Mouse (Mus musculus): ENCODE measurements around the gene Ugt1a10. TPM values are rescaled to one million over a fixed set of nuclear protein-coding genes. Genes with fewer than 3 reads are reported as not detected.
"Not testable (repeated sequence)": the region's sequence is repeated elsewhere in the genome, so short reads cannot be mapped to it uniquely, and the experiment has no call there.

Ugt1a10 gene
- polyA plus RNA-seq, 1 experiment from 2014 or later = not detected

DNA sequence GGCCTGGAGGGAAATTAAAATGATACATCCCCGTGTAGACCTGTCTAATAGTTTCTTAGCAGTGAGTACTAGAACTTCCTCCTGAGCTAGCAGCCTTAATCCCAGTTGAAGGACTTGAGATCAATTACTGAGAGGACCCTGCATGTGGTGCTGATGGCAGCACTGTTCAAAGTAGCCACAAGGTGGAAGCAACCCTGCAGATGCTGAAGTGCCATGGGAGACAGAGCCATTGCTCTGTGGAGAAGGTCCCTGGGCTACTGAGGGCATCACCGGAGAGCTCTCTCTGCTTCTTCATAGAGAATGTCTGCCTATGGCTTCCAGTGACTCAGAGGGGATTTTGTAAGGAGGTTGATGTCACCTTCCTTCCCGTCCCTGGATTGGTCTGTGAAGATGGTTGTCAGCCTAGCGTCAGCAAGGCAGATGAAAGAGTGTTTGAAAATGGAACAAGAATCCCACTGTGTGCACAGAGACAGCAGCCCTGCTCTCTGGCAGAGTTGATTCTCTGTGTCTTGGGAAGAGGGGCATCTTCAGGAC is 70.7 kb downstream of the Ugt1a10 start:
- not testable (repeated sequence) for H3K4me2 ChIP-seq (replicated peaks; ENCODE audit: low read depth, low read length); H3K27ac ChIP-seq (ENCODE audit: low read length); H3K9me3 ChIP-seq (ENCODE audit: control insufficient read depth, low read depth, low read length); H3K4me1 ChIP-seq (ENCODE audit: control insufficient read depth, insufficient read depth, low read length); ATAC-seq (ENCODE audit: insufficient number of reproducible peaks, insufficient read depth, low FRiP score, low read depth); H3K27me3 ChIP-seq (ENCODE audit: control insufficient read depth, insufficient read depth, low read length); H3K9ac ChIP-seq (replicated peaks; ENCODE audit: low read depth, low read length); H3K36me3 ChIP-seq (ENCODE audit: control insufficient read depth, insufficient read depth, low read length); H3K4me3 ChIP-seq (ENCODE audit: low read depth, low read length)
- WGBS = 74% methylated on average over 4 of the region's 4 CpGs

DNA sequence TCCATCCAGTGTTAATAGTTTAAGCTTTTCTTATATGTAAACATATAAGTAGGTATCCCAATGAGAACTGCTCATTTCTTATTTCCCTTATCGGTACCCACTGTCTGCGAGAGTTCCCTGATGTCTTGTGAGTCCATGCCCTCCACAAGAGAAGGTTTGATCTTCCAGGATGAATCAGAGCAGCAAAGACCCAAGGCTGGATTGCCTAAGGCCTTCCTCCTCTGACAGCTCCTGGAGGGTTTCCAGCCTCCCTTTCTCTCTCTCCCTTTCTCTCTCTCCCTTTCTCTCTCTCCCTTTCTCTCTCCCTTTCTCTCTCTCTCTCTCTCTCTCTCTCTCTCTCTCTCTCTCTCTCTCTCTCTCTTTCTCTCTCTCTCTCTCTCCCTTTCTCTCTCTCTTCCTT is 73.9 kb downstream of the Ugt1a10 start:
- not testable (repeated sequence) for H3K27me3 ChIP-seq (ENCODE audit: control insufficient read depth, insufficient read depth, low read length); H3K27ac ChIP-seq (ENCODE audit: low read length); H3K36me3 ChIP-seq (ENCODE audit: control insufficient read depth, insufficient read depth, low read length); H3K4me1 ChIP-seq (ENCODE audit: control insufficient read depth, insufficient read depth, low read length); ATAC-seq (ENCODE audit: insufficient number of reproducible peaks, insufficient read depth, low FRiP score, low read depth); H3K9me3 ChIP-seq (ENCODE audit: control insufficient read depth, low read depth, low read length); H3K4me2 ChIP-seq (replicated peaks; ENCODE audit: low read depth, low read length); H3K9ac ChIP-seq (replicated peaks; ENCODE audit: low read depth, low read length); H3K4me3 ChIP-seq (ENCODE audit: low read depth, low read length)
- 82% methylated on average over 2 of the region's 2 CpGs for WGBS

DNA sequence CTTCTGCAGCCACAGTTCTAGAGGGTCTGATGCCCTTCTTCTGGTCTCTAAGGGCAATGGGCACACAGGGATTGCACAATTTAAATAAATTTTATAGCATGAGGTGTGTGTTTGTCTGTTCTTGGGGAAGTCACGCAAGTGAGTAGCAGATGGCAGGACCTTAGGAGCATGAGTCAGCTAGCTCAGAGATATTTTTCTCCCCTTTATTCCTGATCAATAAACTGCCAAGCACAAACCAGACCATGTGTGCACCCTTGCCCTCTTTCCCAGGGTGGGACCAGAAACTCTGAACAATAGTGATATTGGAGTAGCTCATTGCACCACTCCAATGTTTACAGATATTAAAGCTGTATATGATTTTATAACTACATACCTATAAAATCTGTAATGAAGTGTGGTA is 75.0 kb downstream of the Ugt1a10 start:
- H3K4me1 ChIP-seq (ENCODE audit: control insufficient read depth, insufficient read depth, low read length); H3K27ac ChIP-seq (ENCODE audit: low read length); H3K27me3 ChIP-seq (ENCODE audit: control insufficient read depth, insufficient read depth, low read length); H3K9me3 ChIP-seq (ENCODE audit: control insufficient read depth, low read depth, low read length); H3K4me3 ChIP-seq (ENCODE audit: low read depth, low read length); H3K4me2 ChIP-seq (replicated peaks; ENCODE audit: low read depth, low read length); H3K36me3 ChIP-seq (ENCODE audit: control insufficient read depth, insufficient read depth, low read length); ATAC-seq (ENCODE audit: insufficient number of reproducible peaks, insufficient read depth, low FRiP score, low read depth); H3K9ac ChIP-seq (replicated peaks; ENCODE audit: low read depth, low read length): not testable (repeated sequence)
- WGBS = 81% methylated on average over 1 of the region's 1 CpGs

DNA sequence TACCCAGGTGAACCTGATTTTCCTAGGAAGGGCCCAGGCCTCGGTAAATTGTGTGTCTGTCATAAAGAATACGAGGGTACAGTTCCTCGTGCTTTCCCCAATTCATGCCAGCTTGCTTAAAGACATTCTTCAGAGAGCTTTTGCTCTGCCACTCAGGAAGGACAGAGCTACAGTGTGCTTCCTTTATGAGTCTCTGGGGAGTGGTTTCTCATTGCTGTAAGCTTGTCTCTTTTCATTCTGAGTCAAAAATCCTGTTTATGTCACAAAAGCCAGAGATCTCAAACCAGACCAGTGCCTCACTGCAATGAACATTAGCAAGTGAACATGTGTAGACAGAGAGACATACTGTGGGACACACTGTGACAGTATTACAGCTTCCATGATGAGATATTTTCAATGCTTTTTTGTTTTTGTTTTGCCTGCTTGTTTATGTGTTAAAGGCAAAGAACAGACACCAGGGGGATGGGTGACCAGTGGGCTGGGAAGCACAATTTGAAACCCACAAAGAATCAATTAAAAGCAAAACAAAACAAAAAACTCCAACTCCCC is 78.8 kb downstream of the Ugt1a10 start:
- H3K27ac ChIP-seq (ENCODE audit: low read length) = peak overlapping the region; percentile 34
- no peaks in the 10 kb centered on the region for H3K9me3 ChIP-seq (ENCODE audit: control insufficient read depth, low read depth, low read length)
- no peak overlapping the region for H3K4me2 ChIP-seq (replicated peaks; ENCODE audit: low read depth, low read length)
- peaks cover 2% of the 10 kb centered on the region; the same call in 1 of the 2 replicates for H3K4me1 ChIP-seq (ENCODE audit: control insufficient read depth, insufficient read depth, low read length)
- WGBS = 61% methylated on average over 3 of the region's 3 CpGs
- no peaks in the 10 kb centered on the region for H3K36me3 ChIP-seq (ENCODE audit: control insufficient read depth, insufficient read depth, low read length)
- ATAC-seq (ENCODE audit: insufficient number of reproducible peaks, insufficient read depth, low FRiP score, low read depth) = 0 out of 2 replicates have a peak, but pooled peaks have one; percentile 43
- no peak overlapping the region for H3K9ac ChIP-seq (replicated peaks; ENCODE audit: low read depth, low read length)
- H3K27me3 ChIP-seq (ENCODE audit: control insufficient read depth, insufficient read depth, low read length) = no peaks in the 10 kb centered on the region
- no peak overlapping the region for H3K4me3 ChIP-seq (ENCODE audit: low read depth, low read length)

DNA sequence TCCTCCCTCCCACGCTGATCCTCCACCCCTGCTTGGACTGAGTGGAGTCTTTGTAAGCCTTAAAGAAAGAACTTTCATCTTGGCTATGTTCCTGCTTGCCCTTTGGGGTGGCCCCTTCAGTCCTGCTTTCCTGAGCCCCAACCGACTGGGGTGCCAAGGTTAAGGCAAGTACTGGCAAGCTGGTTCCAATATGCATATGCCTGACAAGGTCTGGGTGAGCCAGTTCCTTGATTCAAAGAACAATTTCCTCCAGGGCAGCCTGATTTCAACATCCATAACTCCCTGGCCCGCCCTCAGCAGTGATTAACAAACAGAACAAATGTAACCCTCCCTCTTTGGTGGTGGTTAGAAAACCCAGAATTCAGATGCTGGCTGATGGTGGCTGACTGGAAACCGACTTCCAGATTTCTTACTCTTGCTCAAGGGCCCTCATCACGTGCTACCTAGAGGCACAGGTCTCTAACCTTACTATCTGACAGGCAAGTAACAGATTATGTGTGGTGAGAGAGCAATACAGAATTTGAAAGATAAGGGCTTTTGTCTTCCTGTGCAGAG is 79.3 kb downstream of the Ugt1a10 start, which contains the start of gene Ugt1a6a:
TSS of gene Ugt1a6a (plus strand) at position 353 of the 555 bp plus-strand sequence.
- not testable (repeated sequence) for H3K4me3 ChIP-seq (ENCODE audit: low read depth, low read length); H3K4me1 ChIP-seq (ENCODE audit: control insufficient read depth, insufficient read depth, low read length); H3K36me3 ChIP-seq (ENCODE audit: control insufficient read depth, insufficient read depth, low read length); H3K27me3 ChIP-seq (ENCODE audit: control insufficient read depth, insufficient read depth, low read length); H3K9me3 ChIP-seq (ENCODE audit: control insufficient read depth, low read depth, low read length); H3K9ac ChIP-seq (replicated peaks; ENCODE audit: low read depth, low read length)
- Histone ChIP-seq H3K4me2 (replicated peaks; ENCODE audit: low read depth, low read length) (0 out of 2 replicates have a peak within 1 kb of the TSS, but pooled peaks have one; percentile 12), H3K27ac (ENCODE audit: low read length) (peak within 1 kb of the TSS; percentile 34)
- 40% methylated on average over 5 of the region's 5 CpGs for WGBS
- peak; percentile 74; the same call in 1 of the 2 replicates for ATAC-seq (ENCODE audit: insufficient number of reproducible peaks, insufficient read depth, low FRiP score, low read depth)

DNA sequence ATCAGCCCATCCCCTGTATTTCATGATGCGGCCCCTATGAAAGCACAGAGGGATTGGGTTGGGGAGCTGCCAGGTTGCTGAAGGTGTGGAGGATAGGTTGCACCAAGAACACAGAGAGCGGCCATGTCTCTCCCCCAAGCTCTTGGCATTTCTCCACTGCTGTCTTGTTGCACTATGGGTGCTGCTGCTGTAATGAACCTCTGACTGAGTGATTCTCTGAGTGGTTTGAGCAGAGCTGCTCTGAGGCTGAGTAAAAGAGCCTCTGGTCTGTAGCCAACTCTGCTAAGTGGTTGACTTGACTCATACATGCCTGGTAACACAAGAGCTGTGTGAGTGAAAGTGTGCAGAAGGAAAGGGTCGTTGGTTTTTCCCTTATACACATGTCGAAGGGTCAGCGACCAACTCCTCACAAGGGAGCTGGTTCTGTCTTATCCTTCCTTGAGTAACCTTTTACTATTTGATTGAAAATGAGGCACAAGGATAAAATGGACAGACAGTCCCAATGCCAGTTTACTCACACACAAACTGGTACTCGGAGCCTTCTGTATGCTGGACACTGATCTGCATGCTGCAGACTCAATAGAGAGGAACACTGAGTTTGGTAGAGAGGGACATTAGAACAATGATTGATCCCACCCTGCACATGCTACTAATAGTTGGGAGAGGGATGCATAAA is 80.2 kb downstream of the Ugt1a10 start:
- not testable (repeated sequence) for H3K9me3 ChIP-seq (ENCODE audit: control insufficient read depth, low read depth, low read length); H3K4me1 ChIP-seq (ENCODE audit: control insufficient read depth, insufficient read depth, low read length); H3K36me3 ChIP-seq (ENCODE audit: control insufficient read depth, insufficient read depth, low read length); H3K9ac ChIP-seq (replicated peaks; ENCODE audit: low read depth, low read length); H3K27ac ChIP-seq (ENCODE audit: low read length); H3K4me3 ChIP-seq (ENCODE audit: low read depth, low read length); H3K27me3 ChIP-seq (ENCODE audit: control insufficient read depth, insufficient read depth, low read length)
- ATAC-seq (ENCODE audit: insufficient number of reproducible peaks, insufficient read depth, low FRiP score, low read depth) = peak; percentile 51
- 91% methylated on average over 5 of the region's 6 CpGs for WGBS
- 0 out of 2 replicates have a peak overlapping the region, but pooled peaks have one; percentile 12 for H3K4me2 ChIP-seq (replicated peaks; ENCODE audit: low read depth, low read length)

DNA sequence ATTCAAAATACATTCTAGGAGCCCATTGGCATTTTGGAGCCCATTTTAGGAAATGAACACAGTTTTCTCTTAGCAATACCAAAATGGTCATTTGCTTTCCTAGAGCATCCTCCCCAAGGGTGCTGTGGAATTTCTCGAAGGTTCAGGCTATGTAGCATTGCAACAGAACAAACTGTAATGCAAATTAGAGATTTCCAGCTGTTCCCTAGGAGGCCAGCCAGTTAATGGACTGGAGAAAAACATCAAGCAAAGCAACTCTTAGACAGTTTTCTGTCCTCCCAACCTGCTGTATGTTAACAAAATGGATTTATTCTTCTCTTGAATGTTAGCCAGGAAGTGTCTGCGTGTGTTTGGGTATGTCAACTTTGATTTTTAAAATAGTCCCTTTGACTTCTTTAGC is 81.5 kb downstream of the Ugt1a10 start:
- no peak overlapping the region for H3K4me3 ChIP-seq (ENCODE audit: low read depth, low read length)
- WGBS = 69% methylated on average over 2 of the region's 2 CpGs
- no peak overlapping the region for H3K27ac ChIP-seq (ENCODE audit: low read length)
- ATAC-seq (ENCODE audit: insufficient number of reproducible peaks, insufficient read depth, low FRiP score, low read depth) = no peak
- no peak overlapping the region for H3K9ac ChIP-seq (replicated peaks; ENCODE audit: low read depth, low read length)
- H3K36me3 ChIP-seq (ENCODE audit: control insufficient read depth, insufficient read depth, low read length) = no peaks in the 10 kb centered on the region
- no peaks in the 10 kb centered on the region for H3K9me3 ChIP-seq (ENCODE audit: control insufficient read depth, low read depth, low read length)
- H3K4me2 ChIP-seq (replicated peaks; ENCODE audit: low read depth, low read length) = no peak overlapping the region
- no peaks in the 10 kb centered on the region for H3K27me3 ChIP-seq (ENCODE audit: control insufficient read depth, insufficient read depth, low read length)
- peaks cover 2% of the 10 kb centered on the region; the same call in 1 of the 2 replicates for H3K4me1 ChIP-seq (ENCODE audit: control insufficient read depth, insufficient read depth, low read length)

DNA sequence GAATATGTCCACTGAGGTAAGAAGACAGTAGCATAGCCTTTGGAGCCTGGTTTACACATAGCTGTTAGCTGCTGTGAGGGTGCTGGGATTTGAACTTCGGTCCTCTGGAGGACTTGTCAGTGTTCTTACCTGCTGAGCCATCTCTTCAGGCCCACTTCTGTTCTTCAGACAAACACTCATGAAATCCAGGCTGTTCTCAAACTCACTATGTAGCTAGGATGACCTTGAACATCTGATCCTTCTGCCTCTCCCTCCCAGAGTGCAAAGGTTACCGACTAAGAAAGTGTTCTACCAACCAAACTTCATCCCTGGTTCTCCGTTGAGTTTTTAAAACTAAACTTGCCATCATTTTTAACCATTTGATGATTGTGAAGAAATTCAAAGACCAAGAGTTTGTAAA is 82.1 kb downstream of the Ugt1a10 start:
- no peak overlapping the region for H3K4me2 ChIP-seq (replicated peaks; ENCODE audit: low read depth, low read length)
- H3K4me1 ChIP-seq (ENCODE audit: control insufficient read depth, insufficient read depth, low read length) = peaks cover 2% of the 10 kb centered on the region; the same call in 1 of the 2 replicates
- H3K36me3 ChIP-seq (ENCODE audit: control insufficient read depth, insufficient read depth, low read length) = no peaks in the 10 kb centered on the region
- H3K27me3 ChIP-seq (ENCODE audit: control insufficient read depth, insufficient read depth, low read length) = no peaks in the 10 kb centered on the region
- H3K27ac ChIP-seq (ENCODE audit: low read length) = no peak overlapping the region
- WGBS = 84% methylated on average over 3 of the region's 3 CpGs
- no peaks in the 10 kb centered on the region for H3K9me3 ChIP-seq (ENCODE audit: control insufficient read depth, low read depth, low read length)
- no peak for ATAC-seq (ENCODE audit: insufficient number of reproducible peaks, insufficient read depth, low FRiP score, low read depth)
- no peak overlapping the region for H3K9ac ChIP-seq (replicated peaks; ENCODE audit: low read depth, low read length)
- no peak overlapping the region for H3K4me3 ChIP-seq (ENCODE audit: low read depth, low read length)

Measured in stomach, embryonic 14.5 days (tissue).